Mouse (Mus musculus) naive thymus-derived CD4-positive, alpha-beta T cell, adult 2 months (primary cell): ENCODE measurements at regions not wholly inside any gene's neighbourhood (a gene's known extent, or its start where the extent isn't known, plus 50 kb on each side); places are given as distances from the start of the nearest gene placed in this dataset.

Experiments used
- DNase-seq: peaks from one replicate; pipeline ENCODE4 v3.0.0-alpha.2; 2011; ENCODE audit warnings: low read depth

DNA sequence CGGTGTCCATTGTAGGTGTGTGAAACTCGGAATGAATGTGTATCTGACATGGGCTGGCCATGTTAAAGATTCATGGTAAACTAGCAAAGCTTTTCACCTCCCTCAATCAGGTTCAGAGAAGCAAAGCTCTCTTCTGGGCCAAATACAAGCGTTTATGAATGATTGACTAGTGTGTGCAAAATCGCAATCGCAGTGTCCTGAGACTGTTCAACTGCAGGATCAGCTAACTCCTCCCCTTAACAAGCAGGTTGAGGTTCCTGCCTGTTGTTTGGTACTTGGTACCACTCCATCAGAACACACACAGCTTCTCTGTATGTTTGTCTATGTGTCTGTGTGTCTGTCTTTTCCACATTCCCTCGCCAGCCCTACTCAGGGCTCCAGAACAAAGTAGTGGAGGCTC lies 458.6 kb downstream of the Cd83 start:
- no peak for DNase-seq

DNA sequence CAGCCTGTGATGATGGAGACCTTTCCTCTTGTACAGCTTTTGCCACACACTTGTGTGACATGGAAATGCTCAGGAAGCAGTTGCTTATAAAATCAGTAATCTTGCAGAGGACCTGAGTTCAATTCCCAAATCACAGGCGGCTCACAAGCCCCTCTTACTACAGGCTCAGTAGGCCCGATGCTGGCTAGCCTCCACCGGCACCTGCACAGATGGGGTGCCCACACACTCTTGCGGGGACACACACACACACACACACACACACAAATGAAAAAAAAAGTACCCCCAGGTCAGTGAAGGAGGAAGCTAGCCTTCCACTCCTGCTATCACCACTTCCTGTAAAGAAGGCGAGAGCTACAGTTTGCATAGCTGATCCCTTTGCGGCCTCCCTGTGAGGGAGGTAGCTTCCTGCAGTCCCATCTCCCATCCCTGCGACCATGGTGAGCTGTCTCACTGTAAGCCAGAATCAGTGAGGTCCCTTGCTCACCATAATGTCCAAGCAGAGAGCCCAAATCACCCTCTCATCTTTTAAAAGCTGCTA lies 462.2 kb downstream of the Cd83 start:
- no peak for DNase-seq

DNA sequence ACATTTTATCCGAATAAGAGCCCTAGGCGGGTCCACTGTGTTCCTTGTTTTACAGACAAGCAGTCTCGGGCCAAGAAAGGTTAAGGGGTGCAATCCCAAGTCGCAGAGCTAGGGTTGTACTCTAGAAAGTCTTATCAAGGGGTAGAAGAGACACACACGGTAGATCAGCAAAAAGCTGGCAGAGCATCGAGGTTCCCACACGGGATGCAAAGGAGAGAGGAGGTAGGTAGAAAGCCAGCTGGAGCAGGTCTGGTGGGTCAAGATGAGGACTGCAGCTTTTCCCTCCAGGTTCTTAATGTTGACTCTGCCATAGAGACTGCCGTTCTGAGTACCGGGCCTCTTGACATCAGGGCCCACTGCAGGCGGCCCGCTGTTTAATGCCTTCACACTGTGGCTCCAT lies 463.3 kb downstream of the Cd83 start:
- no peak for DNase-seq

DNA sequence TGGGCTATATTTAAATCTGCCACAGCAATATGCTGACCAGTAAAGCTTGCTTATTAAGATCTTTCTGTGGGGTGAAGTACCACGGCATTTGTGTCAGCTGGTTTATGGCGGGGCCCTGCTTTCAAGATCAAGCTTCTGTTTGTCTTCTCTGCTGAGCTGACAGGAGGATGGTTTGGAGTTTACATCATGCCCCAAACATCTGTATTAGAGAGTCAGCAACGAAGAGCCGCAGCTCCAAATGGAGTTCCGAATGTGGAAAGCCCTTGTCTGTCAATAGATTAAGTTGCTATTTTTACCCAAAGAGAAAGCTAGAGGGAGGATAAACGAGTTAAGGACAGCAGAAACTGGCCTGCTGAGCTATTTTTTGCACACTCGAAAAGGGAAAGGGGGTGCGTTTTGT lies 463.8 kb downstream of the Cd83 start:
- no peak for DNase-seq

DNA sequence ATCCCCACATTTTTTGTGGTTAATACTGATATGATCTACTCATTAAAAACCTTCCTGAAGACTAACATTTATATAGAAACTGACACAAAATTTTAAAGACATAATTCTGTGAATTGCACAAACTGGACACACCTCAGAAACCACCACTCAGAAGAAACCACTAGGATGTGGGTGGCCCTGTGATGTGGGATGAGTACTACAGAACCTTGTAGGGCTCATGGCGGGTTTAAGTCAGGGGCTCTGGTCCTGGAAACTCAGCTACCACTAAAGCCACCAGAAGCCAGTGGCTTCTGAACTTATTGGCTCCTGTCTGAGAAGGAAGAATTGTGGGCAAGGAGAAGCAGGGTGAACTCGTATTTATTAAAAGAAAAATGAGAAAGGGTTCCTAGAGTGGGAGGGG lies 464.5 kb downstream of the Cd83 start:
- peak; percentile 33 for DNase-seq

DNA sequence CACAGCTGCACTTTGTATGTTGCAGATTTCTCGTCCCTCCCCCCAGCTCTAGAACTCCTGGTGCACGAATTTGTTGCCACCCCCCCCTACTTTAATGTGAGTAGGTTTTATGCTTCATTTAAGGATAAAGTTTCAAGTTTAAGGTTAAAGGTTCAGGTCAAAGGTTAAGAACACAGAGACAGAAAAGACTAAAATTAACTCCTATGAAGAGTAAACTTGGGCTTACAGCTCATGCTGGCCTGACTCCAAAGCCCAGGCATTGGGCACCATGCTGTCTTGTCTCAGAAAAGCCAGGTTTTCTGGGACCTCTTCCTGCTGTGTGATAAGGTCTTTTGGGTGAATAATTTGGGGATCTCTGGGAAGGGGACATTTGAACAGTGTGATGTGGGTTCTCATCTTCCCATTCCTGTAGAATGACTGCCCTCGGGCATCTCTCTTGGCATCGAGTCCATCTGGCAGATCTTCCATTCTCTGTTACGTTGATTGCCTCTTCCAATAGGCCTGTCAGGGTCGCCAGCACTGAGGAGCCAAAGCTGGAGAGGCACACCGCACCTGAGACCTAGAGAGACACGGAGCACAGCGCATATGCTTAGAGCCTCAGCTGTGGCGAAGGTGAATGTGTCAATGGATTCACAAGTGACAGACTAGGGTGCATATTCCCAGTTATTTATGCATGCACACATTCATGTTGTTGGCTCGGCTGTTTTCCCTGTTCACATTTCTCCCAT lies 466.1 kb downstream of the Cd83 start:
- DNase-seq: no peak

DNA sequence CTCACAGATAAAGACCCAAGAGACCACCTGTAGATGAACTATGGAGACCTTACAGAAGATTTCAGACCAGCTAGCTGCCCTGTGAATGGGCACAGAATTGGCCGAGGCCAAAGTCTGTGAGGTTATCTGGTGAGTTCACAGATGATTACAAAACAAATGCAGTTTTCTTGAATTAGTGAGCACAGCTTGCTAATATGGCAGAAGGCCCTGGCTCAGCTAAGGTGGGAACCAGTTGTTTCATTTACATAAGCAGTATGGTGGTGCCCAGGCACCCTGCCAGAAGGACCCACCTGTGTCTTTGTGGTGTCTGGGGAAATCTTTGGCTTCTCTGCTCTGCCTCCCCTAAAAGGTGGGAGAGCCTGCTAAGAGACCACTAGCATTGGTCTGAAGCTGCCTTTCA lies 466.9 kb downstream of the Cd83 start:
- DNase-seq: no peak

DNA sequence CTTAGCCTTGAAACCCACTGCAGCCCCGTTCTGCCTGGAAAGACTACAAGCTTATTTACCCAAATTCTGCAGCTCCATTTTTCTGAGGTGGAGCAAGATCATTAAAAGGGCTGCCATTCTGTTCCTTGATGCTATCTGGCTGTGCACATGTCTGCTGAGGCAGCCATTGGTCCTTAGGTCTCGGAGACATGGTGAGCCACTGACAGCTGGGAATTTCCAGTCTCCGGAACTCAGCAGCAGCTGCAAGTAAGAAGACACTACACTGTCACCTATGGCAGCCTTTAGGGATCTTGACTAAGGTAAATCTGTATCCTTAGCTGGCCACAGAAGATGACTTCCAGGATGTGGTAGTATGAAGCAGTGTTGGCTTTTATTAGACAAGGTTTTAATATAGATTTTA lies 467.9 kb downstream of the Cd83 start:
- DNase-seq: no peak

DNA sequence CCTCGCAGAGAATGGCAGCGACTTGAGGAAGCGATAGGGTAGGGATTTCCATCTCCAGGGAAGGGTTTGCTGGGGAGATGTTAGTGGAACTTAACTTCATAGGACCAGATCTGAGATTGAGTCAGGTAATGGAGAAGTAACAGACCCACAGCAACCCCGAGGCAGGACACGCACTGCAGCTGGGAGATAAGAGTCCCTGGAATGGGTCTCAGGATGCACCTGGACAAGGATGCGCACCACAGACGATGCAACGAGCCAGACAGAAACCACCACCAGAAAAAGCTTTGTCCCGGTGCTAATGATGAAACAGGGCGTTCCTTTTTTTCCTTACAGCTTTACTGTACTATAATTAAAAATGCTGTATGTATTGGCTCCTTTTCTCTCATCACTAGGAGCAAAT lies 470.9 kb upstream of the Jarid2 start:
- DNase-seq: no peak

DNA sequence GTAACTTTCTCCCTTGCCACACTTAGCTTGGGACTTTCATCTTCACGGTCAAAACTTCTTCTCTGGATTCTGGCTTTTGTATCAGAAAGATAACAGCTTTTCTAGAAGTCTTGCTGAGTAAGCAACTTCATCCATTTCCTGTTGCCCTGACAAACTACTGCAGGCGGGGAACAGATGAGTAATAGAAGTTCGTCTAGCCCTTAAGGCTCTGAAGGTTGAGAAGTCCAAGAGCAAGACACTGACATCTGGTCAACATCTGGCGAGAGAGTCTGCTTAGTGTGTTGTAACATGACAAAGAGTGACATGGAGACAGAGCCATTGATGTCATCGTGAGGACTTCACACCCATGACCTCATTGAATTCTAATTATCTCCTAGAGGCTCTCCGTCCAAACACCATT lies 469.2 kb upstream of the Jarid2 start:
- no peak for DNase-seq

DNA sequence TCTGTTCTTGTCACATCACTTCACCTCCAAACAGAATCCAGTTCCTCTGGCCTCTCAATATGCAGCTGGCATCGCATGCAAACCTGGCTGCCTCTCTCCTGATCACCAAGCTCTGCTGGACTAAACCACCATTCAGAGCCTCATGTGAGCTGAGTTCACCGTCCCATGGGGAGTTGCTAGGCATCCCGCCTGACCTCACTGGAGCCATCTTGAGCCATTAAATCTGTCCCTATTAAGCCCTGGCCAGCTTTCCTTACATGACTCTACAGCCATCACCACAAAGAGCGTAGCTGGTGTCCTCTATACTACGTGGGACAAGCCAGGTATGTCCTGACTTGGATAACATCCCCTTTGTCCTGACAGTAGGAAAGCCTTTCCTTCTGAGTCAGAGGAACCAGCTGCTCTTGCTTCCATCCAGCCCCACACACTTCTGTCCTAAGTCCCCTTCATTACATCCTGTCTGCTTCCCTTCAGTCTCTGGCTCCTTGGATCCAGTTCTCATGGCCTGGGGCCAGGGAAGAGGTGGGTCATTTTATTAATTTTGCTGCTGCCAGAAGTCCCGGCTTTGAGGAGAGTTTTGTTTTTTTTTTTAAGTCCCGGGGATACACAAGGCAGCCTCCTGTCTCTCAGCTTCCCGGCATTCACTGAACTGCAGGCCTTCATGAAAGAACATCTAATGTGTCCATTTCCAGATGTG lies 468.5 kb upstream of the Jarid2 start:
- no peak for DNase-seq

DNA sequence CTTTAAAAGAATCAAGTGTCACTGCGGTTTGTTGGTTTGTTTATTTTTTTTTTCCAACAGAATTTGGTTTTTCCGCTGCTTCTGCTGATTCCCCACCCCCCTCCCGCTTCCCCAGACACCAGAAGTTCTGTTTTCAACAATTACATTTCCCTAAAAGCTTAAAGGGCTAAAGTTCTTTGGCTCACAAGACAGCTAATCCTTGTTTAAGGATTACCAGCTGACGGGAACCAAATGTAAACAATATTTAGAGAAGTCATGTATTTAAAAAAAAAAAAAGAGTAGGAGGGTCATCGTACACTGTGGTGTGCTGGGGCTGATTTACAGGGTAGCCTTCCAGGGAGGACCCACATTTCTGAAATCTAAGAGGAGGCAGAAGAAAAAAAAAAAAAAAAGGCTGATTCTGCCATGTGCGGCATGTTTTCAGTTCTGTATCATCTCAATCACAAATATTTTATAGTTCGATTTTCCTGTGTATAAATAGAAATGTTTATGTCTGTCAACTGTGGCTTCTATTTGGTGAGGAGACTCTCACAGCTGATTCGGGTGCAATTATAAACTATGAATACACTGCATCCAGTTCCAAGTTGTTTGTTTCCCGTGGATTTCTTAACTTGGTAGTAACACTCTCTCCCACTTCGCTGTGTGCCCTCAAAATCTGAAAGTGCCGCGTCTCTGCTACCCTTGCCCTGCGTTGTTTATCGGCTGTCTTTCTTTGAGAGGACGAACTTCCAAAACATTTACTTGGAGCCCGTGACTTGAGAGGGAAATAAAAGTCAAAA lies 456.3 kb upstream of the Jarid2 start:
- no peak for DNase-seq

DNA sequence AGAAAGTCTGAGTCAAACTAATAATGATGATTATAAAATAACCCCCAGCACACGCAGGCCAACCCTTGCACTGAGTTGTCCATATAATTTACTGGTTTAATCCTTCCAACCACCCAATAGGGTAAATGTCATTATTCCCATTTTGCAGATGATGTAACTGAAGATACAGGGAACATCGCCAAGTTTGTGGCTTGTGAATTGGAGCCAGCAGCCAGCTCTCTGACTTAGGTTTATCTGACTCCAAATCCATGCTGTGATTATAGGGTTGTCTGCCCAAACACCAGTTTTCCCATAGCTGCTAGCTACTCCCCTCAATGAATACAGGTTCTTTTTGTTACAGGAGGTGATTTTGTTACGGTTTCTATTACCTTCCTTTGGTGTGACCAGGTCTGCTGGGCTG lies 451.3 kb upstream of the Jarid2 start:
- DNase-seq: no peak

DNA sequence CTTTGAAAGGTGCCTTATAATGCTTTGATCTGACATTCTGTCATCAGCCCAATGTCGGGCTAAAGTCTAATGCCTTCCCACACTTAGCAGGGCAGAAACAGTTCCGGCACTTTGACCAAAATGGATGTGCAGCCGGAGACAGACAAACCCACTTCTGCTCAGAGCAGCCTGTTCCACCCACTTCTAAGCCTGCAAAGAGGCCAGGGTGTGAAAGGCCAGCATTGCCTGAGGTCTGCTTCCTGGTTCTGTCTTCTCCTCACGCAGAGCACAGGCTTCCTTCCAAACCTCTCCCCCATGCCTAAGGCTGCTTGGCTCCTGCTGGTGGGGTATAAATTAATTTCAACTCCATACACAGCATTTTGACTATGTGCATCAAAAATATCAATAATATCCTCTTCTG lies 450.2 kb upstream of the Jarid2 start:
- DNase-seq: no peak

DNA sequence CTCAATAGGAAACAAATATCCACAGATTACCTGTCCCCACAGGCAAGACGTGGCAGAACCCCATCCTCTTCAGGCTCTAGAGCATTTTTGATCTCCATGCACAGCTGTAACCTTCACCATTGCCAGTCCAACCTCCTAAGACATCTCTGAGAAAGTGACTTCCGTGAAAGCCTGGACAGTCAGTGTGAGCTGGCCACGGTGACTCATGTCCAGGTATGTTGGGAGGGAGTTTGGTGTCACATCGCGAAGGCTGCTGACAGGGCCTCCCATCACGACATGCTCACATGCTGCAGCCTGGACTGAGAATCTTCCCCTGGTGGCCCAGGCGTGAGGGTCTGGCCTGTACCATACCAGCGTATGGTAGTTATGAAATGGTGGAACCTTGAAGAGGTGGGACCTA lies 449.0 kb upstream of the Jarid2 start:
- DNase-seq: no peak

DNA sequence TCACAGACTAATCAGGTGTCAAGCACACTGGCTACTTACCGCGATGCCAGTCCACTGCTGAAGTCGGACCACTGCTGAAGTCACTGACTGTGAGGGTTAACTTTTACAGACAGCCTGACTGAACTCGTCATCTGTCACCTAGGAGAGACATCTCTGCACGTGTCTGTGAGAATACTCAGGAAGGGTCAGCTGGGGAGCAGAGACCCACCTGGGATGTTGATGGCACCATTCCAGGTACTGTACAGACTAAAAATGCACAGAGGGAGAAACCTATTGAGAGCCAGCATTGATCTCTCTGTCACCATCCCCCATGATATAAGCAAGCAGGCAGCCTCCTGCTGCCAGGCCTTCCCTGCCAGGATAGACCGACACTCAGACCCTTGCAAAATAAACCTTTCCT lies 447.5 kb upstream of the Jarid2 start:
- DNase-seq: no peak

DNA sequence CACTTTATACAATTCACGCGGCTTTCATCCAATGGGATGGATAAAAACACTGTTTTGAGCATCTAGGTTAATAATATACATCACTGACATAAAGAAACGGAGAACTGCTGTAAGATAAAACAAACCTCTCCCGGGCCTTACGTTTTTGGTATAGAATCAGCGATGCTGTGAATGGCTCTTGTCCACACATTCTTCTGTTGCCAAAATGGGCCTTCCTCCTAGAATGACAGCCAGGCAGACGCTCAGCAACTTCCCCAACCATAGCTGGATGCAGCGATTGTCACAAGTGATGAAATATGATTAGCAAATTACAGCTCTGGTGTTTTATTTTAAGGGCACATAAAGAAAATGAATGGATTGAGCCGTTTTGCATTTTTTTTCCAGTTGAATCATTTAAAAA lies 447.0 kb upstream of the Jarid2 start:
- no peak for DNase-seq

DNA sequence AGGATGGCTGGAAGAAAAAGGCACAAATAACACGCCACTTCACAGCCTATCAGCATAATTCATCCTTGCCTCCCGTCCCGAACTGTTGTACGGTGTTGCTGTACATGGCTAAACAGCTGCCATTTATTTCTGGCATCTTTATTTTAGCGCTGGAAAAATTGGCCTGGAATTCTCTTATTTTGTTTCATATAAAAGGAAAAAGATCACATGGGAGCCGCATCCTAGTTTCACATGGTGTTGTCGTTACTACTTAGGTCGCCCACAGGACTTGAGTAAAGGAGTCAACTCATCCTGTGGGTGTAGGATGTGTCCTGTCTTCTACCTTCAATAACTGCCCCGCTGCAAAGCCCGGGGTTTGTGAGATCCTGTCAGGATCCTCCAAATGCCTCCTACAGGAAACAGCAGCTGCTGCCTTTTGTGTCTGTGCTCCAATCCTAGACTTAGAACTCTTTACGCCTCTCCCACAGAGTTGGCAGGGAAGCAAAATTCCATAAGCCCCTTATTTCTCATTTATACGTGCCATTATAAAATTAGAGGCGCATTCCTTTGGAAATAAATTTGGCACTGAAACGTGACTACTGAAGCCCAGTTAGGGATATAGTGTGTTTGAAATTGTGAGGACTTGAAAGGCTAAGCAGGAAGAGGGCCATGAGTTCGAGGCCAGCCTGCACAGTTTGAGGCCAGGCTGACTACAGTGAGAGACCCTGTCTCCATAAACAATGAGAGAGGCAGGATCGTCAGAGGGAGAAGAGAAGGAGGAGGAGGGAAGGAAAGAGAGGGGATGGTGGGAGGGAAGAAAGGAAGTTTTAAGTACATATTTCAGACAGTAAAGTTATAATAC lies 446.3 kb upstream of the Jarid2 start:
- DNase-seq: no peak

DNA sequence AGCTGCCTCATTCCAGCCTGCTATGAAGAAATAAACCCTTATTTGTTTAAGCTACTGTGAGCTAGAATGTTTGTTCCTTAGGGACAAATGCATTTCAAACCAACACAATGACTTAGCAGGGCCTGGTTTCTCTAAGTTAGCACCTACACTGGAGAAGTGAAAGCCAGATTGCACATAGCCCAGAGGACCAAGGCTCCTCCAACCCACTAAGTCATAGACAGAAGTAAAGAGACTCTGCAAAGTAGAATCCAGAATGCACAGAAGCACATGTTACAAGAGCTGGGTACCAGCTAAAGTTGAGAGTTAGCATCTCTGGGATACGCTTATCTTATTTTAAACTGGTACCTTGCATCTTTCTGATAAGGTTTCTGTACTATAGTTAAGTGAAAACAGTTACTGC lies 443.4 kb upstream of the Jarid2 start:
- DNase-seq: no peak

DNA sequence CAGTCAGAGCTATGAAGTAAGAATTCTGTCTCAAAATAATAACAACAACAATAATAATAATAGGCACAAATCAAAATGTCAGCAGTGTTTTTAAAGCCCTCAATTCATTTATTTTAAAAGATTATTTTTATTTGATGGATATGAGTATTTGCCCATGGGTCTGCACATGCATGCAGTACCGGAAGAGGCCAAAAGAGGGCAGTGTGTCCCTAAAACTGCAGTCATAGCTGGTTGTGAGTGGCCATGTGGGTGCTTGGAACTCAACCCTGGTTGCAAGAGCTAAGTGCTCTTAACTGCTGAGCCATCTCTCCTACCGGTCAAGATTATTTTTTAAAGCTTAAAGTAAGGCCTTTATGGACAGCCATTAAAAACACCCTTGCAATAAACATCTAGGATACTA lies 439.1 kb upstream of the Jarid2 start:
- DNase-seq: peak; percentile 41

DNA sequence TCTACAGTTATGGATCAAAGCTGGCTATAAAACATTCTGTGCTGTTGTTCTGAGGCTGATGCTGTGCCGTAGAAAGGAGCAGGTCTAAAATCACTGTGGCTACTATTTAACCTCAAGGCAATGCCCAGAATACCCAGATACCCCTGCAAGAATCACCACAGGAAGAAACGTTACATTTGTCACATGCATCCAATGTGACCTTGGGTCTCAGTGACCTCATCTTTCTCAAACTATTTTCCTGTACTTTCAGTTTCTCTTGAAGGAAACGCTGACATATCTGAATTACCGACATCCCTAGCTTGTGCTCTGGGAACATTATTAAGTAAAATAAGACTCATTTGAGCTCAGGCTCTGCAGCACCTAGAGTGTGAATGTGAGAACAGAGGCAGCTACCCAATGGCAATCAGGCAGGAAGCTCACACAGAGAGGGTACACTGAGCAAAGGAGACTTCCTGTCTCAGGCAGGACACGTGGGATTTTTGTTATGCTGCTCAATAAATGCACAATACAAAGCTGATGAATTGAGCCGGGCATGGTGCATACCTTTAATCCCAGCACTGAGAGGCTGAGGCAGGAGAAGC lies 436.7 kb upstream of the Jarid2 start:
- DNase-seq: peak; percentile 58
